Mouse (Mus musculus): ENCODE data around the gene Ugt1a7c. TPM values are rescaled to one million over a fixed set of nuclear protein-coding genes. Genes with fewer than 3 reads are reported as not detected.

Gene Ugt1a7c
- polyA plus RNA-seq, 1 experiment from 2014 or later, result 82.7 TPM

- H3K36me3 ChIP-seq (ENCODE audit: control insufficient read depth, insufficient read depth, low read length), result no peaks in the 10 kb centered on the region
- no peaks in the 10 kb centered on the region for H3K4me1 ChIP-seq (ENCODE audit: control insufficient read depth, insufficient read depth, low read length)
- no peak within 1 kb of the TSS for H3K4me2 ChIP-seq (ENCODE audit: low read depth, low read length)
- ATAC-seq, result no peak
- no peak within 1 kb of the TSS for H3K9ac ChIP-seq (ENCODE audit: low read depth, low read length)
- no peak within 1 kb of the TSS for H3K4me3 ChIP-seq (ENCODE audit: low read length)
- H3K27me3 ChIP-seq (replicated peaks; ENCODE audit: control insufficient read depth, insufficient read depth, low read length), result no peaks in the 10 kb centered on the region
- H3K27ac ChIP-seq (ENCODE audit: low read length), result no peak within 1 kb of the TSS
- WGBS, result 68% methylated on average over 7 of the region's 7 CpGs
- peaks cover 3% of the 10 kb centered on the region; the same call in 1 of the 2 replicates for H3K9me3 ChIP-seq (ENCODE audit: control insufficient read depth, low read length)
These were observed 105.6 kb downstream of the Ugt1a7c start, which contains the start of gene Ugt1a2 for GRCm38 (mm10) chr1:88200456-88200855. TSS of gene Ugt1a2 (plus strand) at chr1:88200601.

GRCm38 (mm10) chr1:88205294-88205922, 110.5 kb downstream of the Ugt1a7c start, which contains the start of gene Dnajb3:
TSS of gene Dnajb3 (minus strand) at chr1:88205782.
- WGBS, result 7% methylated on average over 62 of the region's 62 CpGs
- Histone ChIP-seq H3K4me1 (ENCODE audit: control insufficient read depth, insufficient read depth, low read length) (no peaks in the 10 kb centered on the region), H3K27ac (ENCODE audit: low read length) (peak within 1 kb of the TSS; percentile 58; the same call in 1 of the 2 replicates), H3K9ac (ENCODE audit: low read depth, low read length) (peak within 1 kb of the TSS; percentile 83), H3K9me3 (ENCODE audit: control insufficient read depth, low read length) (peaks cover 3% of the 10 kb centered on the region; the same call in 1 of the 2 replicates), H3K36me3 (ENCODE audit: control insufficient read depth, insufficient read depth, low read length) (no peaks in the 10 kb centered on the region), H3K4me3 (ENCODE audit: low read length) (peak within 1 kb of the TSS; percentile 59), H3K27me3 (replicated peaks; ENCODE audit: control insufficient read depth, insufficient read depth, low read length) (no peaks in the 10 kb centered on the region), H3K4me2 (ENCODE audit: low read depth, low read length) (peak within 1 kb of the TSS; percentile 93)
- peak; percentile 92 for ATAC-seq

- 67% methylated on average over 2 of the region's 2 CpGs for WGBS
- Histone ChIP-seq H3K4me2 (ENCODE audit: low read depth, low read length) (no peak overlapping the region), H3K36me3 (ENCODE audit: control insufficient read depth, insufficient read depth, low read length) (no peaks in the 10 kb centered on the region), H3K9me3 (ENCODE audit: control insufficient read depth, low read length) (peaks cover 8% of the 10 kb centered on the region), H3K4me3 (ENCODE audit: low read length) (no peak overlapping the region), H3K4me1 (ENCODE audit: control insufficient read depth, insufficient read depth, low read length) (no peaks in the 10 kb centered on the region), H3K9ac (ENCODE audit: low read depth, low read length) (no peak overlapping the region), H3K27me3 (replicated peaks; ENCODE audit: control insufficient read depth, insufficient read depth, low read length) (no peaks in the 10 kb centered on the region), H3K27ac (ENCODE audit: low read length) (peak overlapping the region; percentile 50; the same call in 1 of the 2 replicates)
- peak; percentile 48 for ATAC-seq
These were observed 112.1 kb downstream of the Ugt1a7c start for GRCm38 (mm10) chr1:88206843-88207479.

- no peaks in the 10 kb centered on the region for H3K27me3 ChIP-seq (replicated peaks; ENCODE audit: control insufficient read depth, insufficient read depth, low read length)
- no peak within 1 kb of the TSS; the same call in 1 of the 2 replicates for H3K4me2 ChIP-seq (ENCODE audit: low read depth, low read length)
- WGBS, result 65% methylated on average over 8 of the region's 8 CpGs
- H3K4me1 ChIP-seq (ENCODE audit: control insufficient read depth, insufficient read depth, low read length), result no peaks in the 10 kb centered on the region
- H3K9ac ChIP-seq (ENCODE audit: low read depth, low read length), result no peak within 1 kb of the TSS
- H3K27ac ChIP-seq (ENCODE audit: low read length), result no peak within 1 kb of the TSS
- no peak within 1 kb of the TSS for H3K4me3 ChIP-seq (ENCODE audit: low read length)
- no peaks in the 10 kb centered on the region for H3K36me3 ChIP-seq (ENCODE audit: control insufficient read depth, insufficient read depth, low read length)
- peaks cover 40% of the 10 kb centered on the region for H3K9me3 ChIP-seq (ENCODE audit: control insufficient read depth, low read length)
- ATAC-seq, result peak; percentile 48
These were observed 117.0 kb downstream of the Ugt1a7c start, which contains the start of gene Ugt1a1 for GRCm38 (mm10) chr1:88211812-88212211. TSS of gene Ugt1a1 (plus strand) at chr1:88211959.

GRCm38 (mm10) chr1:88212341-88213045, 117.6 kb downstream of the Ugt1a7c start:
- no peak overlapping the region for H3K4me3 ChIP-seq (ENCODE audit: low read length)
- no peak overlapping the region for H3K27ac ChIP-seq (ENCODE audit: low read length)
- H3K9ac ChIP-seq (ENCODE audit: low read depth, low read length), result no peak overlapping the region
- ATAC-seq, result no peak; the same call in 1 of the 2 replicates
- peaks cover 46% of the 10 kb centered on the region for H3K9me3 ChIP-seq (ENCODE audit: control insufficient read depth, low read length)
- H3K4me1 ChIP-seq (ENCODE audit: control insufficient read depth, insufficient read depth, low read length), result no peaks in the 10 kb centered on the region
- no peaks in the 10 kb centered on the region for H3K36me3 ChIP-seq (ENCODE audit: control insufficient read depth, insufficient read depth, low read length)
- no peak overlapping the region; the same call in 1 of the 2 replicates for H3K4me2 ChIP-seq (ENCODE audit: low read depth, low read length)
- H3K27me3 ChIP-seq (replicated peaks; ENCODE audit: control insufficient read depth, insufficient read depth, low read length), result no peaks in the 10 kb centered on the region
- WGBS, result 58% methylated on average over 8 of the region's 8 CpGs

GRCm38 (mm10) chr1:88213061-88213460, 118.2 kb downstream of the Ugt1a7c start:
- ATAC-seq, result peak; percentile 14; the same call in 1 of the 2 replicates

GRCm38 (mm10) chr1:88213766-88214461, 119.1 kb downstream of the Ugt1a7c start:
- H3K4me2 ChIP-seq (ENCODE audit: low read depth, low read length), result peak overlapping the region; percentile 1; the same call in 1 of the 2 replicates
- H3K9ac ChIP-seq (ENCODE audit: low read depth, low read length), result no peak overlapping the region
- H3K4me1 ChIP-seq (ENCODE audit: control insufficient read depth, insufficient read depth, low read length), result no peaks in the 10 kb centered on the region
- peaks cover 48% of the 10 kb centered on the region for H3K9me3 ChIP-seq (ENCODE audit: control insufficient read depth, low read length)
- no peaks in the 10 kb centered on the region for H3K36me3 ChIP-seq (ENCODE audit: control insufficient read depth, insufficient read depth, low read length)
- H3K27ac ChIP-seq (ENCODE audit: low read length), result peak overlapping the region; percentile 27
- no peak overlapping the region for H3K4me3 ChIP-seq (ENCODE audit: low read length)
- ATAC-seq, result peak; percentile 88
- 75% methylated on average over 2 of the region's 2 CpGs for WGBS
- H3K27me3 ChIP-seq (replicated peaks; ENCODE audit: control insufficient read depth, insufficient read depth, low read length), result no peaks in the 10 kb centered on the region

More at GRCm38 (mm10) chr1:88213061-88213460, 118.2 kb downstream of the Ugt1a7c start:
- Histone ChIP-seq H3K27me3 (replicated peaks; ENCODE audit: control insufficient read depth, insufficient read depth, low read length) (no peaks in the 10 kb centered on the region), H3K4me2 (ENCODE audit: low read depth, low read length) (no peak overlapping the region), H3K36me3 (ENCODE audit: control insufficient read depth, insufficient read depth, low read length) (no peaks in the 10 kb centered on the region), H3K9ac (ENCODE audit: low read depth, low read length) (no peak overlapping the region), H3K27ac (ENCODE audit: low read length) (no peak overlapping the region), H3K4me1 (ENCODE audit: control insufficient read depth, insufficient read depth, low read length) (no peaks in the 10 kb centered on the region), H3K4me3 (ENCODE audit: low read length) (no peak overlapping the region), H3K9me3 (ENCODE audit: control insufficient read depth, low read length) (peaks cover 48% of the 10 kb centered on the region)
- whole genome bisulfite sequencing, result 83% methylated on average over 1 of the region's 1 CpGs

GRCm38 (mm10) chr1:88214462-88214952, 119.6 kb downstream of the Ugt1a7c start:
- Histone ChIP-seq H3K4me1 (ENCODE audit: control insufficient read depth, insufficient read depth, low read length) (no peaks in the 10 kb centered on the region), H3K4me3 (ENCODE audit: low read length) (no peak overlapping the region), H3K4me2 (ENCODE audit: low read depth, low read length) (peak overlapping the region; percentile 1; the same call in 1 of the 2 replicates), H3K36me3 (ENCODE audit: control insufficient read depth, insufficient read depth, low read length) (no peaks in the 10 kb centered on the region), H3K27ac (ENCODE audit: low read length) (peak overlapping the region; percentile 27), H3K27me3 (replicated peaks; ENCODE audit: control insufficient read depth, insufficient read depth, low read length) (no peaks in the 10 kb centered on the region), H3K9me3 (ENCODE audit: control insufficient read depth, low read length) (peaks cover 48% of the 10 kb centered on the region), H3K9ac (ENCODE audit: low read depth, low read length) (no peak overlapping the region)
- no peak for ATAC-seq
- WGBS, result 77% methylated on average over 2 of the region's 2 CpGs

All from intestine, embryonic 16.5 days (tissue).